Mouse (Mus musculus): ENCODE measurements around the gene Zim1. TPM values are rescaled to one million over a fixed set of nuclear protein-coding genes. Genes with fewer than 3 reads are reported as not detected.

The Zim1 gene
- 5.2 and 10.3 TPM in 2 replicates for polyA plus RNA-seq (2011; ENCODE audit: insufficient read depth, insufficient read length, low read depth, missing spikeins)

- H3K4me3 ChIP-seq (ENCODE audit: low read depth, low read length), result peak within 1 kb of the TSS; percentile 68
- TF ChIP-seq EP300 (IDR thresholded peaks at IDR 0.05; ENCODE audit: insufficient read depth, low read depth, low read length), result no peak
- no peaks in the 10 kb centered on the region for H3K27me3 ChIP-seq (ENCODE audit: control insufficient read depth, insufficient read depth, low read length, poor library complexity, severe bottlenecking)
- no peak within 1 kb of the TSS for H3K9ac ChIP-seq (ENCODE audit: low read depth, poor library complexity, severe bottlenecking)
- no peaks in the 10 kb centered on the region for H3K36me3 ChIP-seq (ENCODE audit: control insufficient read depth, insufficient read depth, low read length, poor library complexity, severe bottlenecking)
- peaks cover 2% of the 10 kb centered on the region for H3K4me1 ChIP-seq (ENCODE audit: control insufficient read depth, insufficient read depth, low read length)
- H3K9me3 ChIP-seq (replicated peaks; ENCODE audit: control insufficient read depth, insufficient read depth, low read length, poor library complexity, severe bottlenecking), result no peaks in the 10 kb centered on the region
- H3K27ac ChIP-seq (ENCODE audit: insufficient read depth, low read length), result no peak within 1 kb of the TSS
These were observed at the start of gene Zim1 for GRCm38 (mm10) chr7:6696241-6697045. TSS of gene Zim1 (minus strand) at chr7:6696450.

GRCm38 (mm10) chr7:6744281-6744904 is 48.1 kb upstream of the Zim1 start:
- no peaks in the 10 kb centered on the region for H3K9me3 ChIP-seq (replicated peaks; ENCODE audit: control insufficient read depth, insufficient read depth, low read length, poor library complexity, severe bottlenecking)
- H3K4me1 ChIP-seq (ENCODE audit: control insufficient read depth, insufficient read depth, low read length), result no peaks in the 10 kb centered on the region
- H3K9ac ChIP-seq (ENCODE audit: low read depth, poor library complexity, severe bottlenecking), result no peak overlapping the region
- no peaks in the 10 kb centered on the region for H3K27me3 ChIP-seq (ENCODE audit: control insufficient read depth, insufficient read depth, low read length, poor library complexity, severe bottlenecking)
- no peaks in the 10 kb centered on the region for H3K36me3 ChIP-seq (ENCODE audit: control insufficient read depth, insufficient read depth, low read length, poor library complexity, severe bottlenecking)
- H3K27ac ChIP-seq (ENCODE audit: insufficient read depth, low read length), result no peak overlapping the region
- TF ChIP-seq POLR2A (IDR thresholded peaks at IDR 0.05; ENCODE audit: insufficient read depth, low read length), result no peak
- TF ChIP-seq EP300 (IDR thresholded peaks at IDR 0.05; ENCODE audit: insufficient read depth, low read depth, low read length), result no peak
- no peak for TF ChIP-seq CTCF (IDR thresholded peaks at IDR 0.05; ENCODE audit: low read depth, low read length)
- no peak overlapping the region for H3K4me3 ChIP-seq (ENCODE audit: low read depth, low read length)

- no peaks in the 10 kb centered on the region for H3K36me3 ChIP-seq (ENCODE audit: control insufficient read depth, insufficient read depth, low read length, poor library complexity, severe bottlenecking)
- H3K9me3 ChIP-seq (replicated peaks; ENCODE audit: control insufficient read depth, insufficient read depth, low read length, poor library complexity, severe bottlenecking), result peaks cover 7% of the 10 kb centered on the region
- no peaks in the 10 kb centered on the region for H3K27me3 ChIP-seq (ENCODE audit: control insufficient read depth, insufficient read depth, low read length, poor library complexity, severe bottlenecking)
- H3K27ac ChIP-seq (ENCODE audit: insufficient read depth, low read length), result no peak overlapping the region
- H3K4me3 ChIP-seq (ENCODE audit: low read depth, low read length), result no peak overlapping the region
- no peak overlapping the region for H3K9ac ChIP-seq (ENCODE audit: low read depth, poor library complexity, severe bottlenecking)
- no peak for TF ChIP-seq EP300 (IDR thresholded peaks at IDR 0.05; ENCODE audit: insufficient read depth, low read depth, low read length)
- TF ChIP-seq CTCF (IDR thresholded peaks at IDR 0.05; ENCODE audit: low read depth, low read length), result no peak
- no peak for TF ChIP-seq POLR2A (IDR thresholded peaks at IDR 0.05; ENCODE audit: insufficient read depth, low read length)
- no peaks in the 10 kb centered on the region for H3K4me1 ChIP-seq (ENCODE audit: control insufficient read depth, insufficient read depth, low read length)
These were observed 39.8 kb upstream of the Zim1 start for GRCm38 (mm10) chr7:6736060-6736459.

- TF ChIP-seq POLR2A (IDR thresholded peaks at IDR 0.05; ENCODE audit: insufficient read depth, low read length), result no peak
- no peak for TF ChIP-seq EP300 (IDR thresholded peaks at IDR 0.05; ENCODE audit: insufficient read depth, low read depth, low read length)
- no peak for TF ChIP-seq CTCF (IDR thresholded peaks at IDR 0.05; ENCODE audit: low read depth, low read length)
- H3K27ac ChIP-seq (ENCODE audit: insufficient read depth, low read length), result no peak overlapping the region
- H3K36me3 ChIP-seq (ENCODE audit: control insufficient read depth, insufficient read depth, low read length, poor library complexity, severe bottlenecking), result no peaks in the 10 kb centered on the region
- no peaks in the 10 kb centered on the region for H3K27me3 ChIP-seq (ENCODE audit: control insufficient read depth, insufficient read depth, low read length, poor library complexity, severe bottlenecking)
- H3K4me1 ChIP-seq (ENCODE audit: control insufficient read depth, insufficient read depth, low read length), result no peaks in the 10 kb centered on the region
- no peak overlapping the region for H3K9ac ChIP-seq (ENCODE audit: low read depth, poor library complexity, severe bottlenecking)
- H3K4me3 ChIP-seq (ENCODE audit: low read depth, low read length), result no peak overlapping the region
- H3K9me3 ChIP-seq (replicated peaks; ENCODE audit: control insufficient read depth, insufficient read depth, low read length, poor library complexity, severe bottlenecking), result peaks cover 14% of the 10 kb centered on the region
These were observed 35.7 kb upstream of the Zim1 start for GRCm38 (mm10) chr7:6731930-6732329.

GRCm38 (mm10) chr7:6731373-6731772 is 35.1 kb upstream of the Zim1 start:
- no peaks in the 10 kb centered on the region for H3K36me3 ChIP-seq (ENCODE audit: control insufficient read depth, insufficient read depth, low read length, poor library complexity, severe bottlenecking)
- H3K4me1 ChIP-seq (ENCODE audit: control insufficient read depth, insufficient read depth, low read length), result no peaks in the 10 kb centered on the region
- peaks cover 14% of the 10 kb centered on the region for H3K9me3 ChIP-seq (replicated peaks; ENCODE audit: control insufficient read depth, insufficient read depth, low read length, poor library complexity, severe bottlenecking)
- 0 out of 2 replicates have a peak overlapping the region, but pooled peaks have one; percentile 29 for H3K9ac ChIP-seq (ENCODE audit: low read depth, poor library complexity, severe bottlenecking)
- no peak overlapping the region for H3K27ac ChIP-seq (ENCODE audit: insufficient read depth, low read length)
- no peak overlapping the region for H3K4me3 ChIP-seq (ENCODE audit: low read depth, low read length)
- TF ChIP-seq EP300 (IDR thresholded peaks at IDR 0.05; ENCODE audit: insufficient read depth, low read depth, low read length), result no peak
- no peak for TF ChIP-seq CTCF (IDR thresholded peaks at IDR 0.05; ENCODE audit: low read depth, low read length)
- no peak for TF ChIP-seq POLR2A (IDR thresholded peaks at IDR 0.05; ENCODE audit: insufficient read depth, low read length)
- no peaks in the 10 kb centered on the region for H3K27me3 ChIP-seq (ENCODE audit: control insufficient read depth, insufficient read depth, low read length, poor library complexity, severe bottlenecking)

GRCm38 (mm10) chr7:6730801-6731200 is 34.6 kb upstream of the Zim1 start:
- Histone ChIP-seq H3K27ac (ENCODE audit: insufficient read depth, low read length) (no peak overlapping the region), H3K36me3 (ENCODE audit: control insufficient read depth, insufficient read depth, low read length, poor library complexity, severe bottlenecking) (peaks cover 3% of the 10 kb centered on the region), H3K4me1 (ENCODE audit: control insufficient read depth, insufficient read depth, low read length) (no peaks in the 10 kb centered on the region), H3K4me3 (ENCODE audit: low read depth, low read length) (peak overlapping the region; percentile 64), H3K27me3 (ENCODE audit: control insufficient read depth, insufficient read depth, low read length, poor library complexity, severe bottlenecking) (no peaks in the 10 kb centered on the region), H3K9ac (ENCODE audit: low read depth, poor library complexity, severe bottlenecking) (0 out of 2 replicates have a peak overlapping the region, but pooled peaks have one; percentile 29), H3K9me3 (replicated peaks; ENCODE audit: control insufficient read depth, insufficient read depth, low read length, poor library complexity, severe bottlenecking) (peaks cover 13% of the 10 kb centered on the region)
- no peak for TF ChIP-seq POLR2A (IDR thresholded peaks at IDR 0.05; ENCODE audit: insufficient read depth, low read length)
- no peak for TF ChIP-seq CTCF (IDR thresholded peaks at IDR 0.05; ENCODE audit: low read depth, low read length)
- TF ChIP-seq EP300 (IDR thresholded peaks at IDR 0.05; ENCODE audit: insufficient read depth, low read depth, low read length), result no peak

Data from ES-Bruce4 (cell line).